Mouse (Mus musculus) midbrain, embryonic 10.5 days (tissue): ENCODE data around the gene Cep295. TPM values are rescaled to one million over a fixed set of nuclear protein-coding genes. Genes with fewer than 3 reads are reported as not detected.
"Not testable (repeated sequence)": the region's sequence is repeated elsewhere in the genome, so short reads cannot be mapped to it uniquely, and the experiment has no call there.

Source experiments
- DNase-seq: peaks from one replicate; pipeline ENCODE4 v3.0.0-alpha.2; 2017; ENCODE audit warnings: low spot score
- H3K27ac ChIP-seq: fragments of 300-500 bp; sonication (generic); replicated peaks from 2 replicates; pipeline ENCODE4 v1.5.1; 2016; ENCODE audit warnings: mild to moderate bottlenecking
- H3K27me3 ChIP-seq: fragments of 300-500 bp; sonication (generic); 2 replicates; pipeline ENCODE4 v1.6.1; 2016; ENCODE audit warnings: low read depth, mild to moderate bottlenecking; ENCODE audit not compliant: poor library complexity, severe bottlenecking
- H3K36me3 ChIP-seq: fragments of 300-500 bp; sonication (generic); 2 replicates; pipeline ENCODE4 v1.6.1; 2016; ENCODE audit warnings: mild to moderate bottlenecking, moderate library complexity
- H3K4me1 ChIP-seq: fragments of 300-500 bp; sonication (generic); 2 replicates; pipeline ENCODE4 v1.6.1; 2016
- H3K4me3 ChIP-seq: fragments of 300-500 bp; sonication (generic); 2 replicates; pipeline ENCODE4 v1.5.1; 2016; ENCODE audit warnings: mild to moderate bottlenecking, moderate library complexity
- H3K9me3 ChIP-seq: fragments of 300-500 bp; sonication (generic); replicated peaks from 2 replicates; pipeline ENCODE4 v1.6.1; 2016; ENCODE audit warnings: mild to moderate bottlenecking
- WGBS: fragments of 180-500 bp; shearing (Covaris S2); methylation state at CpG from one replicate; pipeline ENCODE4 v1.1.7; 2016; 5-methylcytosine and 5-hydroxymethylcytosine counted together
- polyA plus RNA-seq: library from polyadenylated mRNA; unstranded; fragments of >200 nt; fragmentation: Nextera tagmentation; extraction: Ambion mirVana; gene quantifications from 2 replicates; pipeline ENCODE4 v1.2.1, GENCODE M21; 2016

The Cep295 gene
- polyA plus RNA-seq, 1 experiment from 2014 or later = 21.1 TPM

DNA sequence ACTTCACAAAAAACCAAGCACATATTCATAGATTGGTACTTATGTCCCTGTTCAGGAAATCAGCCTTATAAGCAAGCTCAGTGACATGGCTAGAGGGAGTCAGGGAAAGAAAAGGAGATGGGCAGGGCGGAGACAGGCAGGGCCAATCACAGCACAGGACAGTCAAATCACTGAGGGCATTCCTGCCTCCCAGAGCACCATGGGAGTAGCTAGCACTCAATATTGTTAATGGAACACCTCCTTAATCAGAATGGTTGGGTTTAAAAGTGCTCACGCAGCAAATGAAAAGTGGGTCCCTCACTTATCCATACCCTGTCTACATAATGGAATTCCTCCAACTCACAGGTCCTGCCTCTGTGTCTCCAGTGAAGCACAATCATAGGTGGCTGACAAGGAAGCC, 54.7 kb downstream of the Cep295 start:
- no peak for DNase-seq
- Histone ChIP-seq H3K4me1 (peaks cover 17% of the 10 kb centered on the region), H3K36me3 (peaks cover 8% of the 10 kb centered on the region), H3K4me3 (no peak overlapping the region), H3K9me3 (no peaks in the 10 kb centered on the region), H3K27ac (no peak overlapping the region), H3K27me3 (no peaks in the 10 kb centered on the region)
- WGBS = 76% methylated on average over 2 of the region's 2 CpGs

GRCm38 (mm10) chr9:15302006-15302405, 55.6 kb downstream of the Cep295 start:
- H3K27ac ChIP-seq, H3K4me1 ChIP-seq, H3K27me3 ChIP-seq, DNase-seq, H3K4me3 ChIP-seq, H3K9me3 ChIP-seq, H3K36me3 ChIP-seq: not testable (repeated sequence)
- 82% methylated on average over 6 of the region's 6 CpGs for WGBS

- Histone ChIP-seq H3K27ac (no peak overlapping the region), H3K9me3 (no peaks in the 10 kb centered on the region), H3K27me3 (no peaks in the 10 kb centered on the region), H3K4me3 (no peak overlapping the region), H3K4me1 (peaks cover 4% of the 10 kb centered on the region; the same call in 1 of the 2 replicates), H3K36me3 (no peaks in the 10 kb centered on the region)
- DNase-seq = no peak
- WGBS = 70% methylated on average over 6 of the region's 6 CpGs
Measured at GRCm38 (mm10) chr9:15301399-15301798, 56.2 kb downstream of the Cep295 start.

- Histone ChIP-seq H3K9me3 (no peaks in the 10 kb centered on the region), H3K4me1 (no peaks in the 10 kb centered on the region; the same call in 1 of the 2 replicates), H3K27me3 (no peaks in the 10 kb centered on the region), H3K36me3 (no peaks in the 10 kb centered on the region), H3K4me3 (no peak overlapping the region), H3K27ac (no peak overlapping the region)
- DNase-seq = no peak
- WGBS = 93% methylated on average over 5 of the region's 5 CpGs
Measured at GRCm38 (mm10) chr9:15300056-15300455, 57.5 kb downstream of the Cep295 start.

- no peak for DNase-seq
- Histone ChIP-seq H3K27ac (no peak overlapping the region), H3K36me3 (no peaks in the 10 kb centered on the region; the same call in 1 of the 2 replicates), H3K27me3 (no peaks in the 10 kb centered on the region), H3K9me3 (no peaks in the 10 kb centered on the region), H3K4me1 (no peaks in the 10 kb centered on the region), H3K4me3 (no peak overlapping the region)
- WGBS = 77% methylated on average over 2 of the region's 2 CpGs
Measured at GRCm38 (mm10) chr9:15298451-15298850, 59.1 kb downstream of the Cep295 start.

- Histone ChIP-seq H3K36me3 (no peaks in the 10 kb centered on the region; the same call in 1 of the 2 replicates), H3K9me3 (no peaks in the 10 kb centered on the region), H3K4me1 (no peaks in the 10 kb centered on the region), H3K27ac (no peak overlapping the region), H3K4me3 (no peak overlapping the region), H3K27me3 (no peaks in the 10 kb centered on the region)
- WGBS = 87% methylated on average over 7 of the region's 7 CpGs
- DNase-seq = no peak
Measured at GRCm38 (mm10) chr9:15297112-15297511, 60.5 kb downstream of the Cep295 start.

DNA sequence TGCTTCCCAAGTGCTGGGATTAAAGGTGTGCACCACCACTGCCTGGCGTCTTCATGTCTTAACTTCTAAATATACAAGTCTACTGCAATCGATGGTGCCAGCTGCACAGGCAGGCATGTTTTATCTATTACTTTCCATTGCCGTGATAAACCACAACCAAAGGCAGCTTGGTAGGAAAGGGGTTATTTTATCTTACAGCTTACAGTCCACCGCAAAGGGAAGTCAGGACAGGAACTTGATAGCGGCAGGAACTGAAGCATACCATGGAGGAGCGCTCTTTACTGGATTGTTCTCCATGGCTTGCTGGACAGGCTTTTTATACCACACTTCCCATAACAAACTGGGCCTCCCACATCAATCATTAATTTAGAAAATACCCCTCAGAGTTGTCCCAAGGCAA, 68.3 kb downstream of the Cep295 start:
- Histone ChIP-seq H3K36me3 (no peaks in the 10 kb centered on the region; the same call in 1 of the 2 replicates), H3K4me1 (no peaks in the 10 kb centered on the region), H3K4me3 (no peak overlapping the region), H3K27me3 (no peaks in the 10 kb centered on the region), H3K9me3 (no peaks in the 10 kb centered on the region), H3K27ac (no peak overlapping the region)
- DNase-seq = no peak
- 88% methylated on average over 6 of the region's 6 CpGs for WGBS

DNA sequence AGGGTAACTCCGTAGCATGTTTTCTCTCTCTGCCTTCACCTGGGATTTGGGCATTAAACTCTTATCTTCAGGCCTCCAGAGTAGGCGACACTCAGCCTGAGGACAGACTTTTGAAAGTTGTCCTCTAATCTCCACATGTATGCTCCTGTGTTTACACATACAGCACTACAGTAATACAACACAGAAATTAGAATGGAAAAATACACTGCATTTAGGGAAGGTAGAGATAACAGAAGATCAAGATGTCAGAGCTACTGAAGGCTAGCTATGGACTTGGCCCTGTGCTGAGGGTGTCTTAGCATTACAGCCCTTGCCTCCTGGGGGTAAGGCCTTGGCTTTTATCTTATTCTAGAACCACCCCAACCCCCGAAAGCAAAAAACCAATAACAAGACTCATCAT, 69.2 kb downstream of the Cep295 start:
- no peak overlapping the region for H3K4me3 ChIP-seq
- no peak overlapping the region for H3K27ac ChIP-seq
- H3K36me3 ChIP-seq = no peaks in the 10 kb centered on the region
- no peak for DNase-seq
- no peaks in the 10 kb centered on the region for H3K27me3 ChIP-seq
- WGBS = 88% methylated on average over 3 of the region's 3 CpGs
- H3K9me3 ChIP-seq = no peaks in the 10 kb centered on the region
- no peaks in the 10 kb centered on the region for H3K4me1 ChIP-seq

GRCm38 (mm10) chr9:15287846-15288245, 69.7 kb downstream of the Cep295 start:
- Histone ChIP-seq H3K9me3 (no peaks in the 10 kb centered on the region), H3K36me3 (no peaks in the 10 kb centered on the region), H3K4me3 (no peak overlapping the region), H3K4me1 (no peaks in the 10 kb centered on the region), H3K27me3 (no peaks in the 10 kb centered on the region), H3K27ac (no peak overlapping the region)
- DNase-seq = no peak
- 59% methylated on average over 6 of the region's 6 CpGs for WGBS

DNA sequence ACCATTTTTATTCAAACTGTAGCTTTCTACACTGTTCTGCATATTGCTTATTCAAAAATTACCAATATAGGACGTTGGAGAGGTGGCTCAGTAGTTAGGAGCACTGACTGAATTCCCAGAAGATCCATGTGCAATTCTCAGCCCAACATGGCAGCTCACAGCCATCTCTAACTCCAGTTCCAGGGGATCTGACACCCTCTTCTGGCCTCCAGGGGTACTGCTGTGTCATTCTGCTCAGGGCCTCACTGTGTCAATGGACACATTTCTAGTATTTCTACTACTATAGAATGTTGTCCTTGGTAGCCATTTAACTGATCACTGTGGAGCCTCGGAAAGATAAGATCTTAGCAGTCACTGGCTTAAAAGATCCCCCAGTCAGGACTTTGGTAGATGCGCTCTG, 72.1 kb downstream of the Cep295 start:
- no peak for DNase-seq
- H3K4me1 ChIP-seq = peaks cover 10% of the 10 kb centered on the region
- no peak overlapping the region for H3K27ac ChIP-seq
- no peaks in the 10 kb centered on the region for H3K27me3 ChIP-seq
- H3K9me3 ChIP-seq = no peaks in the 10 kb centered on the region
- no peaks in the 10 kb centered on the region for H3K36me3 ChIP-seq
- WGBS = 65% methylated on average over 3 of the region's 3 CpGs
- no peak overlapping the region for H3K4me3 ChIP-seq

GRCm38 (mm10) chr9:15280491-15280879, 77.1 kb downstream of the Cep295 start:
- DNase-seq = no peak
- WGBS = 54% methylated on average over 5 of the region's 5 CpGs
- Histone ChIP-seq H3K4me3 (peak overlapping the region; percentile 98), H3K27me3 (no peaks in the 10 kb centered on the region), H3K9me3 (no peaks in the 10 kb centered on the region), H3K36me3 (peaks cover 19% of the 10 kb centered on the region), H3K27ac (peak overlapping the region; percentile 92), H3K4me1 (peaks cover 25% of the 10 kb centered on the region)

DNA sequence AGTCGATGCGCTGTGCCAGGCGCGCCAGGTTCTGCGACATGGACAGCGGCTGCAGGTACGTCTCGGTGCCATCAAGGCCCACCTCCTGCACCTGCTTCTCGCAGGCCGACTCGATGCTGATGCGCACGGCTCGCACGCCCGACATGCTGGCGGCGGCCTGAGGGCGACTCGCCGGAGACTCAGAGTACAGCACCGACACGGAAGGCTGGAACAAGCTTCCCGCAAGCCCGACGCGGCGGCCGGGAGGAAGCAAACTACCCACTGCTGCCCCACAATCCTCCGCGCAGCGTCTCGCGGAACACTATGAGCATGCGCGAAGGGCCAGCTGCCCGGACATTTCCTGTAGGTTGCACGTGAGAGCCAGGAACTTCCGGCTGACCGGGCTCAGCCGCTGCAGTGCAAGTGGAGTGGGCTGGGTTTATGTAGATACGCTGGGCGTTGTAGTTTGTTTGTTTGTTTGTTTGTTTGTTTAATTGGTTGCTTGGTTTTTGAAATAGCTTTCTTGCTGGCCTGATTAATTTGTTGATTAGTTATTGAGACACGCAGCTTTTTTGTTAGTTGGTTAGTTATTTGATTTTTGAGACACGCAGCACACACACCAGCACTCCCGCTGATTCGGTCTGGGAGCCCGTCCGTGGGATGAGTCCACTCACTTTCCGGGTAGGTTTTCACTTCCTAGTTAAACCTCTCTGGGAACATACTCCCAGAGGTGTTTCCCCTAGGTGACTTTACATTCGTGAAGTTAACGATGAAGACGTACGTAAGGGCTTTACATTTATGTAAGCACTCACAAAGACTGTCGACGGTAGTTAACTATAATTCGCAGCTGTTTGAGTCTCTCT, 77.7 kb downstream of the Cep295 start, which contains the start of gene Med17:
TSS of gene Med17 (minus strand) at position 283 of the 842 bp plus-strand sequence.
- DNase-seq = peak; percentile 95
- peak within 1 kb of the TSS; percentile 92 for H3K27ac ChIP-seq
- H3K27me3 ChIP-seq = no peaks in the 10 kb centered on the region
- H3K36me3 ChIP-seq = peaks cover 25% of the 10 kb centered on the region
- H3K4me1 ChIP-seq = peaks cover 25% of the 10 kb centered on the region
- no peaks in the 10 kb centered on the region for H3K9me3 ChIP-seq
- H3K4me3 ChIP-seq = peak within 1 kb of the TSS; percentile 98
- WGBS = 1% methylated on average over 57 of the region's 57 CpGs

GRCm38 (mm10) chr9:15279139-15279648, 78.4 kb downstream of the Cep295 start:
- no peak for DNase-seq
- no peaks in the 10 kb centered on the region for H3K9me3 ChIP-seq
- H3K36me3 ChIP-seq = peaks cover 31% of the 10 kb centered on the region
- H3K27ac ChIP-seq = peak overlapping the region; percentile 92
- 9% methylated on average over 19 of the region's 19 CpGs for WGBS
- H3K27me3 ChIP-seq = no peaks in the 10 kb centered on the region
- peak overlapping the region; percentile 98 for H3K4me3 ChIP-seq
- peaks cover 25% of the 10 kb centered on the region for H3K4me1 ChIP-seq
